Mouse (Mus musculus): ENCODE measurements around the gene Kras.

Kras gene

DNA sequence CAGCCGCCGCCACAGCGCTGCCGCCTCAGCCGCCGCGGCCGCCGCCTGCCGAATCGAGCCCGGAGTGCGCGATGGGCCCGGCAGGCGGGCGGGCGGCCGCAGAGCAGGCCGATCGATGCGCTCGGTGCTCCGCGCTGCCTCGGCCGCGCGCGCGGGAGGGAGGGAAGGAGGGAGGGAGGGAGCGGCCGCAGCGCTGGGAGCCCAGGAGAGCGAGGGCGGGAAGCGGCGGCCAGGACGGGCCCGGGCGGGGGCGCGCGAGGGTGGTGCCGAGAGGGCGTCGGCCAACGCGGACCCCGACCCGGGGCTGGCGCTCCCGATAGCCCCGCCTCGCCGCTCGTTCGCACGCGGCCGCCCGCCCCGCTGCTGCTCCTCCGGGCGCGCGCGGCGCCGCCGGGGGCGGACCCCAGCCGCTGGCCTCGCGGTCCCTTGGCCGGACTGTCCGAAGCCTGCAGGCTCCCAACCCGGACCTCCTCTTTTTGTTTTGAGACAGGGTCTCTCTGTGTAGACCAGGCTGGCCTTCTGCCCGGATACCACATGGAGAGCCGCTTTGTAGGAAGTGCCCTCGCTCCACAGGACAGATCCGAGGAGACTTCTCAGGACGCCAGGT is at the start of gene Kras:
Gene Kras, minus strand, starts transcription at position 55 of the 607 bp plus-strand sequence.
- peak; percentile 98 for DNase-seq (ENCODE audit: low read depth)

GRCm38 (mm10) chr6:145297626-145298025 is 47.6 kb upstream of the Kras start:
- no peak for DNase-seq (ENCODE audit: low read depth)

GRCm38 (mm10) chr6:145296979-145297378 is 46.9 kb upstream of the Kras start:
- DNase-seq (ENCODE audit: low read depth): no peak

- no peak for DNase-seq (ENCODE audit: low read depth)
Observed at GRCm38 (mm10) chr6:145295171-145295570, 45.1 kb upstream of the Kras start.

DNA sequence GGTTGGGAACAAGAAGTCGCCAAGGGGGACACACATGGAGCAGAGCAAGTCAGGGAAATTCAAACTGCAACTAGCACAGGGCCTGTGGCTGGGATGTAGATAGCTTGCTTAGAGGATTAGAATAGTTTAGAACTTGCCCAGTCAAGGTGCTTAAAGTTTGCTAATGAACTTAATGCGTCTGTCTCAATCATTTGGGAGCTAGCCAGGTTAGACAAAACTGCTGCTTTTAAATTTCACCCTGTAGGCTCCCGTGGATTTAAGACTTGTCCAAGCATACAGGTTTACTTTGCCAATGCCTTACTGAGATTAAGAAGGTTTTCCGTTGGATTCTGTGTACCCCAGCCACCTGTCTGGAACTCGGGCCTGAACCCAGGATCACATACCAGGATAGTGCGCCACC is 43.1 kb upstream of the Kras start:
- no peak for DNase-seq (ENCODE audit: low read depth)

DNA sequence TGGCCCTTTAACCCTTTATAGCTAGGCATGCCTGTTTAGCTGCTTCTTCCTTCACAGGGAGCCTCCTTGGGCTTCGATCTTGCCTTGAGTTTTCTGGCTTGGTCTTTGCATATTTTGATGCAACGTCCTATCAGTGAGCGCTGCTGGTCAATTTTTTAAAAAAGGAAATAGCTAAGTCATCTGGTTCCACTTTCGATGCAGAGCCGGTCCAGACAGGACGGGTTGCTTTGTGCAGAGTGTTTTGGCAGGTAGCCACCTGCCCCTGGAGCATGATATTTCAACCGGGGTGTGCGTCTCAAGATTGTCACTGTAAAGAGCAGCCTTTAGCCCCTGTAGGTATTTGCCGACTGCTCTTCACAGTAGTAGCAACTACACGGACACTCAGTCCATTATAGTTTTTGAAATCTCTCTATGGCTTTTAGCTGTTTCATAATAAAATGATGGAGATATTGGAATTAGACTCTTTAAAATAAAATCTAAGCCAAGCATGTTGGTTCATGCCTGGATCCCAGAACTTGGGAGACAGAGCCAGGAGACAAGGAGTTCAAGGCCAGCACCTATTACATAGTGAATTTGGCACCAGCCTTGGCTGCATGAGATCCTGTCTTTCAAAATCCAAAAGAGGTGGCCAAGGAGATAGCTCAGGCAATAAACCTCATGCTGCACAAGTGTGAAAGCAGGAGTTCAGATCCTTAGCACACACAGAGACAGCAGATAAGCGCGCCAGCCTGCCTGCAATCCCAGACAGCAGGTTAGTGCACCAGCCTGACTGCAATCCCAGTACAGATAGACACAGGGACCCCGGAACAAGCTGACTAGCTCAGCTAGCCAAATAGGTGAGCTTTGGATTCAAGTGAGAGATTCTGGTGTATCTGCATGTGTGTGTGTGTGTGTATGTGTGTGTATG is 41.6 kb upstream of the Kras start:
- peak; percentile 80 for DNase-seq (ENCODE audit: low read depth)

GRCm38 (mm10) chr6:145285656-145286055 is 35.6 kb upstream of the Kras start:
- DNase-seq (ENCODE audit: low read depth): no peak

DNA sequence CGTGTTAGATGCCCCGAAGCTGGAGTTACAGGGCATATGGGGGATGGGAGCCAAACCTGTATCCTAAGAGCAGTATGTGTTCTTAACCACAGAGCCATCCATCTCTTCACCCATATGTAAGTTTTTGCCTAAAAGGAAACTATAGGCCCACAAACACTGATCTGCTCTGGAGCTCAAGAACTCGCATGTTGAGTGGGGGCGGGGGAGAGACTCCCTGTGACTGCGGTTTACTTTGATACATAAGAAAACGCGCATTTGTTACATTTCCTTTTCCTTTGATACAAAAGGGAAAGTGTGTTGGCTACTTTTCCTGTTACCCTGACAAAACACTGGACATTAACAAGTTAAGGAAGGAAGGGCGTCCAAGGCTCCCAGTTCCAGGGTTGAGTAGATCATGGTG is 34.2 kb upstream of the Kras start:
- DNase-seq (ENCODE audit: low read depth): no peak

GRCm38 (mm10) chr6:145277138-145277763 is 27.2 kb upstream of the Kras start:
- DNase-seq (ENCODE audit: low read depth): no peak

DNA sequence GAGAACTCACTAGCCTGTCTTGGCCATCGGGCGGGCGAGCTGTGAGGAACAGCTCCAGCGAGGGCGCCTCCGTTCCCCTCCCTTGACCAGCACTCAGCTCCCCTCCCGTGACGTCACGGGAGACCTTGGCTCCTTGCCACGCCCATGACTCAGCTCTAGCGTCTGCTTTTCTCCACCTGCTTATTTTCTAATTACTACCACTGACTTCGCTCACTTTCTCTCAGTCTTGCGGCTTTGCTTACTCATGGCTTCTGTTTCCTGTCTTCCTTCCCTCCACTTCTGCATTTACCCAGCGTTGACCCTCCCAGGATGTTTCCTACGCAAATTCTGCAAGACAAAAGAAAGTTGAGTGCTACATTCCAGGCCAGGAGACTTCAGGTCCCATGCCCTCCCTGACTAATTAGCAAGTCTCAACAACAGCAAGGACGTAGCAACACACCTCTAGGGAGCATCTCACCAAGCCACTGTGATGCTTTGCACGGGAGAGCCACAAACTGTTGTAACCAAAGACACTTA is 26.3 kb upstream of the Kras start:
- peak; percentile 77 for DNase-seq (ENCODE audit: low read depth)

DNA sequence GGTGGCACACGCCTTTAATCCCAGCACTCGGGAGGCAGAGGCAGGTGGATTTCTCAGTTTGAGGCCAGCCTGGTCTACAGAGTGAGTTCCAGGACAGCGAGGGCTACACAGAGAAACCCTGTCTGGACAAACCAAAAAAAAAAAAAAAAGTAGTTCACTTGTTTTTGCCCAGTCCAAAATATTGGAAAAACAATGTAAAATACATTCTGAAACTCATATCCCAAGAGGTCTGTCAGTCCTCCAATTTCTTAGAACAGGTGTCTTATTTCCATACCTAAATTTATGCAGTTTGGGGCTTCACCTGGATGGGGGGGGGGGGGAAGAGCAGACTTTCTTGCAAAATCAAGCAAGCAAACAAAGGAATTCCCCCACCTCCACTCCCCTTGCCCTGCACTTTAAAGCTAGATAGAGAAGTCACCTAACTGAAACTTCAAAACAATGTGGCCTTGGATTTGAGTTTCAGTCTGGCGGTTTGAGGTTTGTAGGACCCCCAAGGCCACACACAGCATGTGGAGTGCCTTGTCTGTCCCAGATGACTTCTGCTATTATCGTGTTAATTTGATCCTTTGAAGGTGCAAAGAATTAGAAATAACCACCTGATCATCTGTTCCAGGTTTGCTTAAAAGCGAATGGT is 25.7 kb upstream of the Kras start:
- no peak for DNase-seq (ENCODE audit: low read depth)

- no peak for DNase-seq (ENCODE audit: low read depth)
Observed at GRCm38 (mm10) chr6:145273971-145274620, 24.1 kb upstream of the Kras start.

- no peak for DNase-seq (ENCODE audit: low read depth)
Observed at GRCm38 (mm10) chr6:145272142-145272937, 22.3 kb upstream of the Kras start.

DNA sequence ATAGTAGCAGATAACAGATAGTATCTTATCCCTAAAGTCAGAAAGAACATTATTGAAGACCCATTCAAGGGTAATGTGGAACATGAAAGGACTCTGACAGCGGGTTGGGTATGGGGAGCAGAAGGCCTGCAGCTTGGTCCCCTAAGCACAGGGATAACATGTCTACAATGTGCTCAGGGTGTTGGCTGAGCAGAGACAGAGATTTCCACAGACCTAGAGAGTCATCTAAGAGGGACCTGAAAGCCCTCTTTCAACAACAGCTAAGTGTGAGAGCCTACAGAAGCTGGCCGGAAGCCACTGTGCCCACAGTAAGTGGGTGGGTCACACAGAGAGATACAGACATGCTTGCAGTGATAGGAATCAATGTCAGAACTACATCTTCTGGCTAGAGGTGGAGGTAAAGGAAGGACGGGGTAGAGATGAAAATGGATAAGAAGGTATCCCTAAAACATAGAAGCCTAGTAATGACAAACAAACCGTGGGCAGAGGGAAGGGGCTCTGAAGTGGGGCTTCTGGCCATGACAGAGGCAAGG is 19.3 kb upstream of the Kras start:
- DNase-seq (ENCODE audit: low read depth): no peak

- no peak for DNase-seq (ENCODE audit: low read depth)
Observed at GRCm38 (mm10) chr6:145267692-145268091, 17.7 kb upstream of the Kras start.

- no peak for DNase-seq (ENCODE audit: low read depth)
Observed at GRCm38 (mm10) chr6:145262314-145262713, 12.3 kb upstream of the Kras start.

DNA sequence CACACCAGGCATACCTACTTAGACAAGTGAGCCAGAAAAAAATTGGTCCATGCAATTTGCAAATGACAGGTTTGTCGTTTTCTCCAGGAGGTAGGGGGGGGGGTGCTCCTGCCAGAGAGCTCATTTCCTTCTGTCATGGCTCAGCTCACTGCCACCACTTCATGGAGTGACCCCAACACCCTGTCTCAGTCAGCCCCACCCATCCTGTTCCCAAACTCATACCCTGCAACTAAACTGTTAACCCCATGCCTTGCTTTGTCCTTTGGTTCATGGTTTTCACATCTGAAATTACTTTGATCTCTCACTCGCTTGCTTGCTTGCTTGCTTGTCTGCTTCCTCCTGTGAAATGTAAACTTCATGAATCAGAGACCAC is 6.6 kb upstream of the Kras start:
- DNase-seq (ENCODE audit: low read depth): no peak

GRCm38 (mm10) chr6:145255952-145256700 is 6.1 kb upstream of the Kras start:
- no peak for DNase-seq (ENCODE audit: low read depth)

GRCm38 (mm10) chr6:145250820-145251219 is 781 bp upstream of the Kras start:
- no peak for DNase-seq (ENCODE audit: low read depth)

Measured in NIH3T3 (cell line).